Mouse (Mus musculus) spleen, adult 10 weeks (tissue): Measurements from ENCODE around the gene Morc4. TPM values are rescaled to one million over a fixed set of nuclear protein-coding genes. Genes with fewer than 3 reads are reported as not detected.

Experiments used
- polyA plus RNA-seq: library from polyadenylated mRNA; stranded (reverse); fragments of 350-450 nt; fragmentation: Illumina TruSeq; extraction: RNeasy Lipid Tissue Mini Kit (QIAGEN cat#74804); gene quantifications from one replicate; pipeline ENCODE4 v1.2.3, GENCODE M21; 2015; ENCODE audit warnings: low replicate concordance; ENCODE audit not compliant: insufficient read depth

The Morc4 gene
- 1.0 TPM for polyA plus RNA-seq

GRCm38 (mm10) chrX:139870938-139871791 lies at the start of gene Morc4:
Gene Morc4, minus strand, starts transcription at chrX:139871677.

GRCm38 (mm10) chrX:139800406-139800878 lies 71.0 kb downstream of the Morc4 start, which contains the start of gene Cldn2:
Gene Cldn2, plus strand, starts transcription at chrX:139800828.

DNA sequence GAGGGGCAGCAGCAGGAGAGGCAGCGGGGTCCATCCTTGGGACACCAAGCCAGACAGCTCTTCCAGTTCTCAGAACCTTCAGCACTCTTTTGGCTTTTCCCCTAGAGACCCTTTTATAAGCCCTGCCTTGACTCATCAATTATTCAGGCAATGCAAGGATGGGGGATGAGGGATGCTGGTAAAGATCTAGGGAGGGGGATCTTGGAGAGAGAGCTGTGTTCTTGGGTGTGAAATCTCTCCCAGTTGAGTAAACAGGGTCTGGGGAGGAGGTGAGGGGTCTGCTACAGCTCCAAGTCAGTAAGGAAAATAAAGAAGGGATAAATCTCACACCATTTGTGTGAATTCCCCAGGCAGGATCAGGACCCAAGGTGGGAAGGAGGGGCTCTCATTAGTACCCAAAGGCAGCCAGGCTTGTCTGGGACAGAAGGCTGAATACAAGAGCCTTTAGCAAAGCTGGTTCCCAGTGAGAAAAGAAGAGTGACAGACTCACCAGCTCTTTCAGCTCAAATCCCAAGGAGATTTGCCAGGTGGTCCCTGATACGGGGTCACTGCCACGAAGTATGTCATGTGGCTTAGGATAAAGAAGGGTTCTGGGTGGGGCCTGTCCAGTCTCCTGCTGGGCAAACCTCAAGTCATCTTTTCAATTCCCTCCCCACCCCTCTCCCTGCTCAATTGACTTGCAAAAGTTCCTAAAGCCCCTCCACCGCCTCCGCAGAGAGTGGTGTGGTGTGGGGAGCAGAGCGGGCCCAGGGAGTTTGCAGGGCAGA lies 89.0 kb downstream of the Morc4 start, which contains the start of gene Ripply1:
Gene Ripply1, minus strand, starts transcription at position 76 of the 767 bp plus-strand sequence.

Other genes with a start within 250 kb of the Morc4 start
- 14.1 TPM for gene Tbc1d8b, start 186.7 kb downstream of the Morc4 start, polyA plus RNA-seq
- not detected for gene Gm15013, start 157.2 kb downstream of the Morc4 start, polyA plus RNA-seq
- not detected for gene Ripply1, start 89.3 kb downstream of the Morc4 start, polyA plus RNA-seq
- gene Cldn2, start 70.8 kb downstream of the Morc4 start, polyA plus RNA-seq: not detected
- gene Rbm41, start 126.9 kb upstream of the Morc4 start, polyA plus RNA-seq: 16.9 TPM
- gene Nup62cl, start 191.0 kb upstream of the Morc4 start, polyA plus RNA-seq: not detected
- gene Pih1h3b, start 191.2 kb upstream of the Morc4 start, polyA plus RNA-seq: not detected